Mouse (Mus musculus): ENCODE measurements around the gene Usp18. TPM values are rescaled to one million over a fixed set of nuclear protein-coding genes. Genes with fewer than 3 reads are reported as not detected.
A peak's percentile ranks its signal among the peaks of the same experiment; 100 is the strongest.

Usp18 gene
- polyA plus RNA-seq, 1 experiment, result 0.02 TPM

DNA sequence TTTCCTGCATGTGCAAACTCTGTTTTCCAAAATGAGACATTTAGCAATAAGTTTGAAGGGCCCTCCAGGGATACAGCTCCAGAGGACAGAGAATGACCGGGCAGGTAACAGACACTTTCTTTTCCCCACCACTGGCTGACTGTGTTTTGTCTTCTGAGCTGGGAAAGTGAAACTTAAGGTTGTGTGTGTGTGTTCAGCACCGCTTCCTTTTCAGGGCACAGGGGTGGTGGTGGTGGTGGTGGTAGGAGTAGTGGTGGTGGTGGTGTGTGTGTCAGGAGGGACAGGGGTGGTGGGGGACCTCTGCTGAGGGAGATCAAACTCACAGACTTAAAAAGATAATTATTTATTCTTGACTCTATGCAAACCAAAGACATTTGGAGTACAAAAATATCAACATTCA, 3.9 kb upstream of the Usp18 start:
- Histone ChIP-seq H3K36me3 (ENCODE audit: control insufficient read depth, insufficient read depth) (no peaks in the 10 kb centered on the region), H3K4me3 (ENCODE audit: insufficient read depth, poor library complexity, severe bottlenecking) (no peak overlapping the region), H3K79me2 (ENCODE audit: control insufficient read depth, insufficient read depth) (no peaks in the 10 kb centered on the region), H3K27me3 (ENCODE audit: control insufficient read depth, insufficient read depth, insufficient read length) (peaks cover 17% of the 10 kb centered on the region), H3ac (ENCODE audit: control insufficient read depth, insufficient read length, low read depth) (no peak overlapping the region), H3K79me3 (ENCODE audit: low read depth) (no peaks in the 10 kb centered on the region)
- TF ChIP-seq MYOG (IDR thresholded peaks at IDR 0.05; ENCODE audit: control insufficient read depth, extremely low read depth, insufficient read length) (no peak), MAX (IDR thresholded peaks at IDR 0.05) (no peak), CTCF (IDR thresholded peaks at IDR 0.05; ENCODE audit: control insufficient read depth, insufficient read depth, insufficient read length) (no peak), FOSL1 (IDR thresholded peaks at IDR 0.05; ENCODE audit: insufficient read depth, low read length, poor library complexity, severe bottlenecking) (no peak), USF1 (IDR thresholded peaks at IDR 0.05; ENCODE audit: low read depth) (no peak), CEBPB (IDR thresholded peaks at IDR 0.05; ENCODE audit: low read depth) (no peak), MYOD1 (IDR thresholded peaks at IDR 0.05; ENCODE audit: control insufficient read depth, insufficient read length, low read depth) (no peak)

DNA sequence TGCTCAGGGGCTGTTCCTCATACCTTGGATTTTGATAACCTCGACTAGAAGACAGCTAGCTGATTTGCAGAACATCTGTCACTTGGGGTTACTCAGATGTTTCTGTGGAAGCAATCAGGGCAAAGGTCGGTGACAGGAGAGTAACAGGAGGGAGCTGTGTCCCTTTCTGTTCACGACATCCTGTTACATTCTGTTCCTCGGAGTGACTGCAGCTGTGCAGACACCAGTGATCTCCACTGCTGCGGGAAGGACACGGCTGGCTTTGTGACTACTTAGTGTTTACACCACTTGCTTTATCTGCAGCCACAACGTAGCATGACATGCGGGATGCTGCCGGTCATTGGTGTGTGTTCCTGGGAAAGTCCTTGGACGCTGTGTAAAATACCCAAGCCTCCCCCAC, 2.5 kb upstream of the Usp18 start:
- no peak overlapping the region for H3K4me3 ChIP-seq (ENCODE audit: insufficient read depth, poor library complexity, severe bottlenecking)
- no peaks in the 10 kb centered on the region for H3K36me3 ChIP-seq (ENCODE audit: control insufficient read depth, insufficient read depth)
- H3K79me2 ChIP-seq (ENCODE audit: control insufficient read depth, insufficient read depth), result no peaks in the 10 kb centered on the region
- H3K79me3 ChIP-seq (ENCODE audit: low read depth), result no peaks in the 10 kb centered on the region
- H3K27me3 ChIP-seq (ENCODE audit: control insufficient read depth, insufficient read depth, insufficient read length), result peaks cover 23% of the 10 kb centered on the region
- H3ac ChIP-seq (ENCODE audit: control insufficient read depth, insufficient read length, low read depth), result no peak overlapping the region
- no peak for TF ChIP-seq CTCF (IDR thresholded peaks at IDR 0.05; ENCODE audit: control insufficient read depth, insufficient read depth, insufficient read length)
- TF ChIP-seq USF1 (IDR thresholded peaks at IDR 0.05; ENCODE audit: low read depth), result no peak
- TF ChIP-seq FOSL1 (IDR thresholded peaks at IDR 0.05; ENCODE audit: insufficient read depth, low read length, poor library complexity, severe bottlenecking), result no peak
- TF ChIP-seq MAX (IDR thresholded peaks at IDR 0.05), result no peak
- no peak for TF ChIP-seq MYOG (IDR thresholded peaks at IDR 0.05; ENCODE audit: control insufficient read depth, extremely low read depth, insufficient read length)
- TF ChIP-seq CEBPB (IDR thresholded peaks at IDR 0.05; ENCODE audit: low read depth), result no peak
- no peak for TF ChIP-seq MYOD1 (IDR thresholded peaks at IDR 0.05; ENCODE audit: control insufficient read depth, insufficient read length, low read depth)

DNA sequence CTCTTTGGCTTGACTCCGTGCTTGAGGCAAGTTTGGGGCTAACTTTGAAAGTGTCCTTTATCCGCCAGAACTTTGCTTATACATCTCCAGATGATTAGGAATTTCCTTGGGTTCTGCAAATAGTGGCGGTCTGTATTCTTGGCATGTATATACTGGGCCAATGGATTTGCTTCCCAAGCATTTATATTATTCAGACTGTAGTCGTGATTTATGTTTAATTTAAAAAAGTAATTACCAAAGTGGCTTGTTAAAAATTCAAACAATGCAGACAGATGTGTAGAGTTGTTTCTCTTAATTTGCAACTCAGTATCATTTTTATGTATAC, 293 bp downstream of the Usp18 start:
- no peak overlapping the region for H3K4me3 ChIP-seq (ENCODE audit: insufficient read depth, poor library complexity, severe bottlenecking)
- H3K79me3 ChIP-seq (ENCODE audit: low read depth), result no peaks in the 10 kb centered on the region
- no peaks in the 10 kb centered on the region for H3K36me3 ChIP-seq (ENCODE audit: control insufficient read depth, insufficient read depth)
- H3ac ChIP-seq (ENCODE audit: control insufficient read depth, insufficient read length, low read depth), result peak overlapping the region; percentile 14
- H3K79me2 ChIP-seq (ENCODE audit: control insufficient read depth, insufficient read depth), result no peaks in the 10 kb centered on the region
- TF ChIP-seq USF1 (IDR thresholded peaks at IDR 0.05; ENCODE audit: low read depth) (no peak), CEBPB (IDR thresholded peaks at IDR 0.05; ENCODE audit: low read depth) (no peak), MYOD1 (IDR thresholded peaks at IDR 0.05; ENCODE audit: control insufficient read depth, insufficient read length, low read depth) (no peak), MAX (IDR thresholded peaks at IDR 0.05) (no peak), CTCF (IDR thresholded peaks at IDR 0.05; ENCODE audit: control insufficient read depth, insufficient read depth, insufficient read length) (no peak), FOSL1 (IDR thresholded peaks at IDR 0.05; ENCODE audit: insufficient read depth, low read length, poor library complexity, severe bottlenecking) (no peak), MYOG (IDR thresholded peaks at IDR 0.05; ENCODE audit: control insufficient read depth, extremely low read depth, insufficient read length) (no peak)
- peaks cover 22% of the 10 kb centered on the region for H3K27me3 ChIP-seq (ENCODE audit: control insufficient read depth, insufficient read depth, insufficient read length)

DNA sequence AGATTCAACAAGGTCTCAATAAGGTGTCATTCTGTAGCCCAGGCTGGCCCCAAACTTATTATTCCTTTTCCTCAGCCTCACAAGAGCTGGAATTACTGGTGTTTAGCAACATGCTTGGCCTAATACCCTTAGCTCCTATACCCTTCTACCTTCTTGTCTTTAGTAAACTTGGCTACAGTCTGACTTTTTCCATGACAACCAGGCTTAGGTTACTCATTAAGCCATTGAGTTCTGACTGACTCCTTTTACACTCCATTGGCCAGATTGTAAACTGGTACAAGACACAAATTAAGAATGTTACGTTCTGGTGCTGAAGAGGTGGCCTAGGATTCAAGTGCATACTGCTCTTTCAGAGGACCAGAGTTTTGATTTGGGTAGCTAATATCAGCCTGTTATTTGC, 4.7 kb downstream of the Usp18 start:
- H3K27me3 ChIP-seq (ENCODE audit: control insufficient read depth, insufficient read depth, insufficient read length), result peaks cover 32% of the 10 kb centered on the region
- no peak overlapping the region for H3ac ChIP-seq (ENCODE audit: control insufficient read depth, insufficient read length, low read depth)
- no peaks in the 10 kb centered on the region for H3K79me3 ChIP-seq (ENCODE audit: low read depth)
- no peak overlapping the region for H3K4me3 ChIP-seq (ENCODE audit: insufficient read depth, poor library complexity, severe bottlenecking)
- TF ChIP-seq MYOG (IDR thresholded peaks at IDR 0.05; ENCODE audit: control insufficient read depth, extremely low read depth, insufficient read length) (no peak), CEBPB (IDR thresholded peaks at IDR 0.05; ENCODE audit: low read depth) (no peak), CTCF (IDR thresholded peaks at IDR 0.05; ENCODE audit: control insufficient read depth, insufficient read depth, insufficient read length) (no peak)
- H3K36me3 ChIP-seq (ENCODE audit: control insufficient read depth, insufficient read depth), result no peaks in the 10 kb centered on the region
- H3K79me2 ChIP-seq (ENCODE audit: control insufficient read depth, insufficient read depth), result no peaks in the 10 kb centered on the region

DNA sequence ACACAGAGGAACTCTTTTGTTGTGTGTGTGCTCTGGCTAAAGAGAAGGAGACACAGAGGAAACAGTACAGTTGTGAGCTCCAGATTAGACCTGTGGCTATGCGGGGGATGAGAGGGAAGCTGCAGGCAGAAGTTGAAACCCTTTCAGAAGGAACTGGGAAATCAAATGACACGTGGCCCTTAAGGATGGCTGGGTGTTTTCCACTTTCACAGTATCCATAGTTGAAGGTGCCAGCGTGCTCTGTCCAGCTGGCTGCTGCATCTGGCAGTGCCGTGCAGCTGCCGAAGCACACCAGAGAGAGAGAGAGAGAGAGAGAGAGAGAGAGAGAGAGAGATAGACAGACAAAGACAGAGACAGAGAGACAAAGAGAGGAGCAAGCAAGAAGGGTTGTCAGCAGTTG, 5.5 kb downstream of the Usp18 start:
- no peaks in the 10 kb centered on the region for H3K79me3 ChIP-seq (ENCODE audit: low read depth)
- no peaks in the 10 kb centered on the region for H3K36me3 ChIP-seq (ENCODE audit: control insufficient read depth, insufficient read depth)
- no peak overlapping the region for H3ac ChIP-seq (ENCODE audit: control insufficient read depth, insufficient read length, low read depth)
- H3K4me3 ChIP-seq (ENCODE audit: insufficient read depth, poor library complexity, severe bottlenecking), result no peak overlapping the region
- no peaks in the 10 kb centered on the region for H3K79me2 ChIP-seq (ENCODE audit: control insufficient read depth, insufficient read depth)
- peaks cover 32% of the 10 kb centered on the region for H3K27me3 ChIP-seq (ENCODE audit: control insufficient read depth, insufficient read depth, insufficient read length)
- TF ChIP-seq CEBPB (IDR thresholded peaks at IDR 0.05; ENCODE audit: low read depth), result no peak

DNA sequence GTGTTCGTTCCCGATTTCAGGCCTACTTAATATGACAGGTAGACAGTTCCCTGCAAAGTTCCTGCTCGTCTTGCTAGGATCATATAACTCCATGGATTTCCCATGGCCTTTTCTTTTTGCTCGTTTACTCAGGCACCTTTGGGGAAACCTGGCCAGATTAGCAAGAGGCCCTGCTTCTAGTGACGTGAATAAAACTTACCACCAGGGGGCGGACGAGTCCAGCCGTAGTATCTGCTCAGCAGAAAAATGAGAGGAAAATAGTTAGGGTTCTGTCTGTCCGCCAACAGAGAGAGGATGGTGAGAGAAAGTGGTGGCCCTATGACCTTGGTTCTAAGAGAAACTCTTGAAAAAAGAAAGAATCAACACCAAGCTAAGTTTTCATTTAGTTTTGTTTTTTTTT, 14.8 kb downstream of the Usp18 start:
- Histone ChIP-seq H3K4me3 (ENCODE audit: insufficient read depth, poor library complexity, severe bottlenecking) (no peak overlapping the region), H3K36me3 (ENCODE audit: control insufficient read depth, insufficient read depth) (no peaks in the 10 kb centered on the region), H3K79me2 (ENCODE audit: control insufficient read depth, insufficient read depth) (no peaks in the 10 kb centered on the region), H3K27me3 (ENCODE audit: control insufficient read depth, insufficient read depth, insufficient read length) (peaks cover 7% of the 10 kb centered on the region), H3ac (ENCODE audit: control insufficient read depth, insufficient read length, low read depth) (no peak overlapping the region), H3K79me3 (ENCODE audit: low read depth) (no peaks in the 10 kb centered on the region)
- TF ChIP-seq MYOG (IDR thresholded peaks at IDR 0.05; ENCODE audit: control insufficient read depth, extremely low read depth, insufficient read length) (no peak), CEBPB (IDR thresholded peaks at IDR 0.05; ENCODE audit: low read depth) (no peak), MYOD1 (IDR thresholded peaks at IDR 0.05; ENCODE audit: control insufficient read depth, insufficient read length, low read depth) (no peak), USF1 (IDR thresholded peaks at IDR 0.05; ENCODE audit: low read depth) (no peak), FOSL1 (IDR thresholded peaks at IDR 0.05; ENCODE audit: insufficient read depth, low read length, poor library complexity, severe bottlenecking) (no peak), CTCF (IDR thresholded peaks at IDR 0.05; ENCODE audit: control insufficient read depth, insufficient read depth, insufficient read length) (no peak), MAX (IDR thresholded peaks at IDR 0.05) (no peak)
